Mouse (Mus musculus) midbrain, embryonic 14.5 days (tissue): Measurements from ENCODE around the gene Gtpbp2. TPM values are rescaled to one million over a fixed set of nuclear protein-coding genes. Genes with fewer than 3 reads are reported as not detected.

Source experiments
- polyA plus RNA-seq: library from polyadenylated mRNA; unstranded; fragments of >200 nt; fragmentation: Nextera tagmentation; extraction: Ambion mirVana; gene quantifications from 2 replicates; pipeline ENCODE4 v1.2.1, GENCODE M21; 2014

The Gtpbp2 gene
- polyA plus RNA-seq, 1 experiment from 2014 or later: 27.2 TPM

Other genes starting within 250 kb of the Gtpbp2 start
- 4.3 and 5.5 TPM in 2 replicates for gene Vegfa, start 128.7 kb upstream of the Gtpbp2 start, polyA plus RNA-seq
- gene Mrps18a, start 50.0 kb upstream of the Gtpbp2 start, polyA plus RNA-seq: 141 and 148 TPM in 2 replicates
- gene Rsph9, start 16.8 kb upstream of the Gtpbp2 start, polyA plus RNA-seq: 38.8 and 58.1 TPM in 2 replicates
- gene Mad2l1bp, start 7.5 kb upstream of the Gtpbp2 start, polyA plus RNA-seq: 22.4 and 22.8 TPM in 2 replicates
- 5.9 and 6.3 TPM in 2 replicates for gene Polh, start 41.6 kb downstream of the Gtpbp2 start, polyA plus RNA-seq
- gene Xpo5, start 41.8 kb downstream of the Gtpbp2 start, polyA plus RNA-seq: 42.3 and 54.3 TPM in 2 replicates
- 89.8 and 91.0 TPM in 2 replicates for gene Polr1c, start 87.0 kb downstream of the Gtpbp2 start, polyA plus RNA-seq
- gene Yipf3, start 87.0 kb downstream of the Gtpbp2 start, polyA plus RNA-seq: 86.7 and 90.0 TPM in 2 replicates
- 12.0 and 17.4 TPM in 2 replicates for gene Lrrc73, start 92.5 kb downstream of the Gtpbp2 start, polyA plus RNA-seq
- gene Tjap1, start 122.0 kb downstream of the Gtpbp2 start, polyA plus RNA-seq: 23.5 and 24.1 TPM in 2 replicates
- gene Dlk2, start 136.4 kb downstream of the Gtpbp2 start, polyA plus RNA-seq: 13.7 and 22.2 TPM in 2 replicates
- 8.5 and 9.6 TPM in 2 replicates for gene Abcc10, start 167.3 kb downstream of the Gtpbp2 start, polyA plus RNA-seq
- gene Zfp318, start 222.7 kb downstream of the Gtpbp2 start, polyA plus RNA-seq: 26.2 and 28.0 TPM in 2 replicates